Mouse (Mus musculus) hindbrain, embryonic 14.5 days (tissue): Measurements from ENCODE around the gene Eif3k. TPM values are rescaled to one million over a fixed set of nuclear protein-coding genes. Genes with fewer than 3 reads are reported as not detected.

Source experiments
- ATAC-seq: fragments of 200-750 bp; cut with Nextera tagmentation; 2 replicates; pipeline ENCODE4 v1.8.0; 2017; ENCODE audit warnings: moderate number of reproducible peaks, mild to moderate bottlenecking, moderate TSS enrichment, moderate library complexity; ENCODE audit not compliant: low FRiP score
- DNase-seq: peaks from one replicate; pipeline ENCODE4 v3.0.0-alpha.2; 2015; ENCODE audit warnings: low spot score
- H3K27ac ChIP-seq: fragments of 300-500 bp; sonication (generic); 2 replicates; pipeline ENCODE4 v1.5.1; 2014; ENCODE audit warnings: mild to moderate bottlenecking, moderate library complexity
- H3K27me3 ChIP-seq: fragments of 300-500 bp; sonication (generic); 2 replicates; pipeline ENCODE4 v1.6.1; 2014; ENCODE audit warnings: mild to moderate bottlenecking, low read length, mixed read lengths; ENCODE audit not compliant: control insufficient read depth, insufficient read depth
- H3K36me3 ChIP-seq: fragments of 300-500 bp; sonication (generic); replicated peaks from 2 replicates; pipeline ENCODE4 v1.6.1; 2014; ENCODE audit not compliant: control insufficient read depth, insufficient read depth
- H3K4me1 ChIP-seq: fragments of 300-500 bp; sonication (generic); replicated peaks from 2 replicates; pipeline ENCODE4 v1.6.1; 2014; ENCODE audit warnings: antibody characterized with exemption, low read length, mixed read lengths; ENCODE audit not compliant: control insufficient read depth, insufficient read depth
- H3K4me2 ChIP-seq: fragments of 300-500 bp; sonication (generic); replicated peaks from 2 replicates; pipeline ENCODE4 v1.6.1; 2014; ENCODE audit warnings: mild to moderate bottlenecking, moderate library complexity
- H3K4me3 ChIP-seq: fragments of 300-500 bp; sonication (generic); replicated peaks from 2 replicates; pipeline ENCODE4 v1.5.1; 2014; ENCODE audit warnings: mild to moderate bottlenecking, low read length
- H3K9ac ChIP-seq: fragments of 300-500 bp; sonication (generic); 2 replicates; pipeline ENCODE4 v1.6.1; 2014
- H3K9me3 ChIP-seq: fragments of 300-500 bp; sonication (generic); 2 replicates; pipeline ENCODE4 v1.6.1; 2016; ENCODE audit warnings: low read length; ENCODE audit not compliant: control insufficient read depth
- WGBS: fragments of 180-500 bp; shearing (Covaris S2); extraction: QIAGEN DNeasy Blood & Tissue Kit; methylation state at CpG from one replicate; pipeline ENCODE4 v1.1.7; 2014; 5-methylcytosine and 5-hydroxymethylcytosine counted together
- polyA plus RNA-seq: library from polyadenylated mRNA; unstranded; fragments of >200 nt; fragmentation: Nextera tagmentation; extraction: Ambion mirVana; gene quantifications from 2 replicates; pipeline ENCODE4 v1.2.1, GENCODE M21; 2014

Gene Eif3k
- polyA plus RNA-seq, 1 experiment from 2014 or later: 321 TPM

- H3K4me1 ChIP-seq: no peaks in the 10 kb centered on the region
- H3K36me3 ChIP-seq: no peaks in the 10 kb centered on the region
- H3K9me3 ChIP-seq: no peaks in the 10 kb centered on the region
- ATAC-seq (no peak), DNase-seq (no peak)
- H3K27ac ChIP-seq: no peak overlapping the region
- H3K4me3 ChIP-seq: no peak overlapping the region
- no peak overlapping the region for H3K4me2 ChIP-seq
- H3K27me3 ChIP-seq: no peaks in the 10 kb centered on the region
- H3K9ac ChIP-seq: no peak overlapping the region
- WGBS: 84% methylated on average over 3 of the region's 3 CpGs
Observed at GRCm38 (mm10) chr7:28993402-28993801, 11.7 kb upstream of the Eif3k start.

GRCm38 (mm10) chr7:28992997-28993396 is 11.3 kb upstream of the Eif3k start:
- no peaks in the 10 kb centered on the region for H3K4me1 ChIP-seq
- no peak for DNase-seq
- H3K4me3 ChIP-seq: no peak overlapping the region
- H3K27ac ChIP-seq: no peak overlapping the region
- no peak for ATAC-seq
- no peak overlapping the region for H3K9ac ChIP-seq
- no peaks in the 10 kb centered on the region for H3K36me3 ChIP-seq
- no peak overlapping the region for H3K4me2 ChIP-seq
- WGBS: 94% methylated on average over 3 of the region's 3 CpGs
- H3K9me3 ChIP-seq: no peaks in the 10 kb centered on the region
- H3K27me3 ChIP-seq: no peaks in the 10 kb centered on the region

GRCm38 (mm10) chr7:28991616-28992015 is 10.0 kb upstream of the Eif3k start:
- no peak for ATAC-seq
- H3K27me3 ChIP-seq: no peaks in the 10 kb centered on the region
- no peak overlapping the region for H3K4me3 ChIP-seq

GRCm38 (mm10) chr7:28990766-28991273 is 9.2 kb upstream of the Eif3k start:
- Histone ChIP-seq H3K4me1 (no peaks in the 10 kb centered on the region), H3K36me3 (no peaks in the 10 kb centered on the region), H3K9ac (no peak overlapping the region), H3K27ac (no peak overlapping the region), H3K4me3 (no peak overlapping the region), H3K4me2 (no peak overlapping the region), H3K9me3 (no peaks in the 10 kb centered on the region), H3K27me3 (no peaks in the 10 kb centered on the region)
- ATAC-seq (no peak), DNase-seq (no peak)
- WGBS: 58% methylated on average over 14 of the region's 14 CpGs

More at GRCm38 (mm10) chr7:28991616-28992015, 10.0 kb upstream of the Eif3k start:
- Histone ChIP-seq H3K4me1 (no peaks in the 10 kb centered on the region), H3K36me3 (no peaks in the 10 kb centered on the region), H3K27ac (no peak overlapping the region), H3K9ac (no peak overlapping the region), H3K4me2 (no peak overlapping the region), H3K9me3 (no peaks in the 10 kb centered on the region)
- WGBS: 70% methylated on average over 5 of the region's 5 CpGs
- DNase-seq: no peak

- no peak overlapping the region for H3K4me3 ChIP-seq
- no peaks in the 10 kb centered on the region for H3K9me3 ChIP-seq
- ATAC-seq (no peak), DNase-seq (no peak)
- H3K27me3 ChIP-seq: no peaks in the 10 kb centered on the region
- WGBS: 81% methylated on average over 7 of the region's 7 CpGs
- H3K36me3 ChIP-seq: no peaks in the 10 kb centered on the region; the same call in 1 of the 2 replicates
- H3K9ac ChIP-seq: no peak overlapping the region
- H3K4me1 ChIP-seq: peaks cover 18% of the 10 kb centered on the region
- H3K27ac ChIP-seq: no peak overlapping the region
- no peak overlapping the region for H3K4me2 ChIP-seq
Observed at GRCm38 (mm10) chr7:28985207-28985606, 3.5 kb upstream of the Eif3k start.

- Histone ChIP-seq H3K36me3 (peaks cover under 1% of the 10 kb centered on the region), H3K4me1 (peaks cover 18% of the 10 kb centered on the region), H3K4me3 (no peak overlapping the region), H3K9me3 (no peaks in the 10 kb centered on the region), H3K27ac (no peak overlapping the region), H3K27me3 (no peaks in the 10 kb centered on the region), H3K9ac (no peak overlapping the region), H3K4me2 (no peak overlapping the region)
- WGBS: 96% methylated on average over 1 of the region's 1 CpGs
- DNase-seq (no peak), ATAC-seq (no peak)
Observed at GRCm38 (mm10) chr7:28984452-28984851, 2.8 kb upstream of the Eif3k start.

- peaks cover 7% of the 10 kb centered on the region for H3K36me3 ChIP-seq
- no peak overlapping the region for H3K27ac ChIP-seq
- ATAC-seq (no peak), DNase-seq (no peak)
- no peak overlapping the region for H3K4me2 ChIP-seq
- 72% methylated on average over 4 of the region's 4 CpGs for WGBS
- H3K4me1 ChIP-seq: peaks cover 18% of the 10 kb centered on the region
- H3K4me3 ChIP-seq: no peak overlapping the region
- H3K9ac ChIP-seq: no peak overlapping the region
- no peaks in the 10 kb centered on the region for H3K27me3 ChIP-seq
- H3K9me3 ChIP-seq: no peaks in the 10 kb centered on the region
Observed at GRCm38 (mm10) chr7:28983849-28984248, 2.2 kb upstream of the Eif3k start.

- no peak for ATAC-seq
- H3K9me3 ChIP-seq: no peaks in the 10 kb centered on the region
- DNase-seq: no peak
- no peak overlapping the region for H3K9ac ChIP-seq
- peak overlapping the region; percentile 80; the same call in 1 of the 2 replicates for H3K4me2 ChIP-seq
- no peak overlapping the region for H3K4me3 ChIP-seq
- 83% methylated on average over 11 of the region's 11 CpGs for WGBS
- no peaks in the 10 kb centered on the region for H3K27me3 ChIP-seq
- H3K36me3 ChIP-seq: peaks cover 14% of the 10 kb centered on the region
- H3K4me1 ChIP-seq: peaks cover 18% of the 10 kb centered on the region
- H3K27ac ChIP-seq: no peak overlapping the region
Observed at GRCm38 (mm10) chr7:28983141-28983564, 1.5 kb upstream of the Eif3k start.

GRCm38 (mm10) chr7:28982274-28983013 is 780 bp upstream of the Eif3k start:
- WGBS: 13% methylated on average over 19 of the region's 19 CpGs

More at GRCm38 (mm10) chr7:28982274-28983013, 780 bp upstream of the Eif3k start:
- ATAC-seq: peak; percentile 56; the same call in 1 of the 2 replicates
- H3K4me3 ChIP-seq: peak overlapping the region; percentile 50
- H3K4me2 ChIP-seq: peak overlapping the region; percentile 80
- no peaks in the 10 kb centered on the region for H3K27me3 ChIP-seq
- no peaks in the 10 kb centered on the region for H3K9me3 ChIP-seq
- DNase-seq: no peak
- peaks cover 18% of the 10 kb centered on the region for H3K4me1 ChIP-seq
- H3K36me3 ChIP-seq: peaks cover 21% of the 10 kb centered on the region
- peak overlapping the region; percentile 71; the same call in 1 of the 2 replicates for H3K27ac ChIP-seq
- H3K9ac ChIP-seq: peak overlapping the region; percentile 65
